Mouse (Mus musculus) testis, adult 2 months (tissue): ENCODE results near the gene Ppp1r18.

Experiments
- CTCF ChIP-seq: fragments of 200-500 bp; IDR thresholded peaks from 2 replicates; pipeline ENCODE4 v1.5.1; 2012; ENCODE audit warnings: low read depth, mild to moderate bottlenecking, inconsistent platforms, low read length, moderate library complexity; ENCODE audit not compliant: control insufficient read depth, insufficient read depth, insufficient replicate concordance
- POLR2A ChIP-seq: fragments of 200-500 bp; IDR thresholded peaks from 2 replicates; pipeline ENCODE4 v1.6.1; 2012; ENCODE audit warnings: low read depth, mild to moderate bottlenecking, inconsistent platforms, low read length, moderate library complexity; ENCODE audit not compliant: control insufficient read depth

DNA sequence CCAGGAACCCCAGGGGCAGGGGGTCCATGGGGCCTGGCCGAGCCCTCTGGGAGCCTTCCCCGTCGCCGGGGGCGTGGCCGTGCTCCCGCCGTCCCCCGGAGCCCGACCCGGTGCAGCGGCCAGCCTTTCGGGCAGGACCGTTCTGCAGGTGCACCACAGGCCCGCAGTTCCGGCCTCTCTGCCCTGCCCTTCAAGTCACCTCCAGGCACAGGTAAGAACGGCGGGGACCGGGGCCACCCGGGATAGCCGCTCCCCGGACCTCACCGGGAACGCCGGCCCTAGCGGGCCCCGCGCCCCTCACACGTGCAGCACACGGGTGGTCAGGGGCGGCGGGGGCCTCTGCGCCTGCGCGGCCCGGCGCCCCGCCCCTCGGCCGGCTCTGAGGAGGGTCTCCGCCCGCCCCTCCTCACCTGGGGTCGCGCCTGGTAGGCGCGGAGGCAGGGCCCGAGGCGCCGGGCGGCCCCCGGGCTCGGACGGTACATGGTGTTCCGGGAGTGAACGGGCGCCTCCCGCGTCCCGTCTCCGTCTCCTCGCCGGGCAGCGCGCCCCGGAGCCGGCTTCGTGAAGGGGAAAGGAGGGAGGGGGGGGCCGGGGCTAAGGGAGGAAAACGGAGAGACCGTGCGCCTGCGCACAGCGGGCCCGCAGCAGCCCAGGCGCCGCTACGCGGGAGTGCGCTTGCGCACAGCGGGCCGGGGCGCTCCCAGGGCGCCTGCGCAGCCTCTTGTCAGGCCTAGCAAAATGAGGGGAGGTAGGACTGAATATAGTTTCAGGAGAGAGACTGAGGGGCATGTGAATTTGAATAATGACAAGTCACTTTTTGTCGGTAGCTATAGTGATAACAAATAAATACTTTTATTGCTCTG lies 31.6 kb downstream of the Ppp1r18 start, which contains the start of gene 2310061I04Rik:
- TF ChIP-seq POLR2A (peak; percentile 53), CTCF (no peak)
